In genomic region chr2:145164086-145164485, GRCm38 (mm10) we compare ENCODE assay signal across 15 mouse cellular contexts.
"Had no signal": no experiment of that assay in that cellular context is flagged by ENCODE, and none has a peak within 500 bp of the region (broad histone marks: within the 10 kb centered on the region; RNA-seq: fewer than 3 reads in every experiment).

No protein-coding gene starts in this region.

- H3K4me1 ChIP-seq: stomach, embryonic 15.5 days had no signal

- H3K27me3 ChIP-seq: neural tube, embryonic 13.5 days; neural tube, embryonic 15.5 days had no signal

- H3K4me2 ChIP-seq: neural tube, embryonic 13.5 days; neural tube, embryonic 15.5 days; stomach, embryonic 15.5 days had no signal

- H3K27ac ChIP-seq: neural tube, embryonic 13.5 days; neural tube, embryonic 15.5 days; stomach, embryonic 15.5 days; stomach, postnatal 0 days had no signal

- H3K9ac ChIP-seq: neural tube, embryonic 13.5 days; neural tube, embryonic 15.5 days; stomach, embryonic 15.5 days had no signal

- H3K9me3 ChIP-seq: neural tube, embryonic 13.5 days; neural tube, embryonic 15.5 days; stomach, embryonic 15.5 days had no signal

- H3K36me3 ChIP-seq: neural tube, embryonic 13.5 days; neural tube, embryonic 15.5 days; stomach, embryonic 15.5 days had no signal

- H3K4me3 ChIP-seq: neural tube, embryonic 13.5 days; neural tube, embryonic 15.5 days; stomach, embryonic 15.5 days had no signal

- DNase-seq: right cerebral cortex, adult 18-20 months; right cerebral cortex, postnatal 14 days; right cerebral cortex, postnatal 25 days; right cerebral cortex, postnatal 4 days; spleen, adult 18-20 months; thymus, adult 18-20 months; thymus, adult 2 months; thymus, postnatal 14 days; thymus, postnatal 25 days; thymus, postnatal 36 days; thymus, postnatal 4 days had no signal
